Mouse (Mus musculus) spleen, adult 12 weeks (tissue): ENCODE data around the gene Camta1.
A peak's percentile ranks its signal among the peaks of the same experiment; 100 is the strongest.

Experiments used
- DNase-seq: peaks from one replicate; pipeline ENCODE4 v3.0.0; 2022; ENCODE audit warnings: low spot score

The Camta1 gene

DNA sequence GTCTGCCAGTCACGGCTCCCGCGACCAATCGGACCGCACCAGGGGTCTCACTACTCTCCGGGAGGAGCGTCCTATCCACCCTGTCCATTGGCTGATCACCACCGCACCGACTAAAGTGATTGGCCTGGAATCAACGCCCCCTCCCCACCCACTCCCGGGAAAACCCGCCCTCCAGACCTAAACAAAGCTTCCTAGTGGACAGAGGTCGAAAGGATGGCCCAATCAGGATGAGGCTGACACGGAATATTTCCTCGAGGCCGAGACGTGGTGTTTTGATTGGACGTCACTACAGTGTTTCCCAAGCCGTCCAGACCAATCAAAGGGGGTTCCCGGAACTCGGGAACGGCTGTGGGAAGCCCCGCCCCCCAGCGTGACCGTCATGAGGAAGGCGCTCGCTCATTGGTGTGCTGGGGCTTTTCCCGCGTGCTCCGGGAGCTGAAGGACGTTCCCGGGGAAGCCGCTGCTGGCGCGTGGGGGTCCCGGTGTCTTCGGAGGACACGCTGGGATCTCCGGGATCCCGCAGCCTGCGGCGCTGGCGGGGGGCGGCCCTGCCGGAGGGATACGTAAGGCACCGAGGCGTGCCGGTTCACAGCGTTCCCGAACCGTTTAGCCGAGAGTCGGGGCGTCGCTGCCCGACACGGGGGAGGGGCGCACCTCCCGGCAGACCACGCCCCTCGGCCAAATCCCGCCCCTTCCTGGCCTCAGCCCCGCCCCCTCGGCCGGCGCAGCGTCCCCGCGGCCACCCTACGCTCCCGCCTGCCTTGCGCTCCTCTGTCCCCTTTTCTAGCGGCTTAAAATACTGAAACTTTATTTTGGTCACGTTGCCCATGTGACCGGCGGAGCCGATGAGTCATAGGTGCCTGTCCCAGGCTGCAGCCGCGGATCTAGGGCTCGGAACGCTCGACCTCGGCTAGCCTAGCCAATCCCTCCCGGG is at the start of gene Camta1:
Gene Camta1, minus strand, starts transcription at position 71 of the 934 bp plus-strand sequence.
- DNase-seq = peak; percentile 99

DNA sequence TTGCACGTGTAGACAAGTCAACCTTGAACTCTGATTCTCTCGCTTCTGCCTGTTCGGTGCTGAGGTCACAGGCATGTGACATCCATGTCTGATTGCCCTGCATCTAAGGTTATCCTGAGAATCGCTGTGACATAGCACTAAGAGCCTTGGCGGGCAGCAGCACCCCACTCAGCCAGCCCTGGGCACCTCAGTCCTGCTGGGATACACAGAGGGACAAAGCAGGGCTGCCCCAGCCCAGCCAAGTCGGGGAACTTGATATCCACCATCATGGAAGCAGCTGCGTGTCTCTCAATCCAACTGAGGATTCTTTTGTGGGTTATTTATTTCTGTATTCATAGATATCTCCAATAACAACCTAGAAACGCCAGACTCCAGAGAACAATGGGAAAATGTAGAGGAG is 47.1 kb upstream of the Camta1 start:
- DNase-seq = no peak

- DNase-seq = no peak
Measured at GRCm38 (mm10) chr4:151907577-151908343, 46.1 kb upstream of the Camta1 start.

GRCm38 (mm10) chr4:151905621-151906020 is 43.9 kb upstream of the Camta1 start:
- DNase-seq = no peak

DNA sequence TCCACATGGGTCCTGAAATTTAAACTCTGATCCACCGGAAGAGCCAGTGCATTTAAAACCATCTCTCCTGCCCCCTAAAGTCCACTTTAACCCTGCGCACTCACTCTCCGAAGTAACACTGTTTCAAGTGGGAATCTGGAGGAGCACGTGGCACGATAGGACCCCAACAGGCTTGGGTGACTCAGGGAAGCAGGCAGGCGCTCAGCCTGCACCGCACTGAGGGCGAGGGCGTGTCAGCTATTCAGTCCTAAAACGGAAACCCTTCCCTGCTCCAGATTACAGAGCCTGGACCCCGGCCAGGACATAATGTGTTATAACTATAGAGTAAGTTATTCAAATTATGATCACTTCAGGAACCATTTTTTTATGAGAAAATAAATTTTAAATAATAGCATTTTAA is 42.4 kb upstream of the Camta1 start:
- no peak for DNase-seq

DNA sequence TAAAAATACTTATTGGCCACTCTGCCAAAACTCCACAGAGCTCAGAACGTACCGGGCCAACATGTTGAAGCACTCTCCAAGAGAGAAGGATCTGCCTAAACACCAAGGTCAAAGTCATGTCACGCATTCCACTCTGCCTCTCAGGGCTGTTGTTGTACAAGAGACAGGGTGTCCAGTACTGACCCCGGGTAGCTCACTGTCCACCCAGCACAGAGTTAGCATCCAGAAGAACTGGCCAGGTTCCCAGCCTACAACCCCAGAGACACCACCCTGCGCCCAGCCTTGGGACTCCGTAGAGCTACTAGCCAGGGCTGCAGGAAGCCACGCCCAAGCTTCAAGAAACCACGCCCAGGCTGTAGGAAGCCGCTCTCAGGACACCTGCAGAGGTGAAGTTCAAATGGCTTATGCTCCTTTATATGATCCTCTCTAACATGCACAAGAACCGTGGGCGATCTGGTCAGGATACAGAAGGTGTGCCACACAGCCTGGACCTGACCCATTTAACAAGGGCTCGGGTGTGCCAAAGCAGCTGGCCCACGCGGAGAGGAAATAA is 41.1 kb upstream of the Camta1 start:
- no peak for DNase-seq

- no peak for DNase-seq
Measured at GRCm38 (mm10) chr4:151902046-151902688, 40.5 kb upstream of the Camta1 start.

DNA sequence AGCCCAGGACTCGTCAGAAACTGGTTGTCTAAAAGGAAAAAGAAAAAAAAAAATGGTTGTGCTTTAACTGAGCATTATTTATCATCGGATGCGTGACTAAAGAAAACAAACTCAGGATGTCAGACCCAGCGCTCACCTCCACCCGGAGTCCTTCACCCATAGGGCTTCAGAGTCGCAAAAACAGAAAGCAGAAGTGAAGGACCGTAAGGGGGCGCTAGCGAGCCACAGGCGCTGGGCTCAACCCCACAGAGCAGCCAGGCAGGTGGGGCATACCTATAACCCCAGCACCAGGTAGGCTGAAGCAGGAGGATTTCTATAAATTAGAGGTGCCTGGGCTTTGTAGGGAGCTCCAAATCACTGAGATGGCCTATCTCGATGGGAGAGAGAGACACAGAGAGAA is 39.7 kb upstream of the Camta1 start:
- DNase-seq = peak; percentile 14

DNA sequence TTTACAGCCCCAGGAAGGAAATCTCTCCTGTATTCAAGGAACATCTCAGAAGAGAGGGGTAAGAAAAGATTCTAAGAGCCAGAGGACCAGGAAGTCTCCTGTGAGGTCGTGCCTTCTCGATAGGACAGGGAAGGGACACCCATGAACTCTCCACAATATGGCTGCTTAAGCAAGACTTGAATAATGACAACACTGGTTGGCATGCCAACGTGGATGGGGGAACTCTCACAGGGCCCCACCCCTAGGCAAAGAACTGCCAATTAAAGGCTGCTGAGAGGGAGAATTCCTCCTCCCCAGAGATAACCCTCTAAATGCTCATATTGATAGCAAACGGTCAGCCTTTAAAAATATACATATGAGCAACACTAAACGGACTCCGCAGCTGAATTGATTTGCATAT is 39.1 kb upstream of the Camta1 start:
- DNase-seq = no peak

- DNase-seq = no peak
Measured at GRCm38 (mm10) chr4:151899707-151900384, 38.2 kb upstream of the Camta1 start.

DNA sequence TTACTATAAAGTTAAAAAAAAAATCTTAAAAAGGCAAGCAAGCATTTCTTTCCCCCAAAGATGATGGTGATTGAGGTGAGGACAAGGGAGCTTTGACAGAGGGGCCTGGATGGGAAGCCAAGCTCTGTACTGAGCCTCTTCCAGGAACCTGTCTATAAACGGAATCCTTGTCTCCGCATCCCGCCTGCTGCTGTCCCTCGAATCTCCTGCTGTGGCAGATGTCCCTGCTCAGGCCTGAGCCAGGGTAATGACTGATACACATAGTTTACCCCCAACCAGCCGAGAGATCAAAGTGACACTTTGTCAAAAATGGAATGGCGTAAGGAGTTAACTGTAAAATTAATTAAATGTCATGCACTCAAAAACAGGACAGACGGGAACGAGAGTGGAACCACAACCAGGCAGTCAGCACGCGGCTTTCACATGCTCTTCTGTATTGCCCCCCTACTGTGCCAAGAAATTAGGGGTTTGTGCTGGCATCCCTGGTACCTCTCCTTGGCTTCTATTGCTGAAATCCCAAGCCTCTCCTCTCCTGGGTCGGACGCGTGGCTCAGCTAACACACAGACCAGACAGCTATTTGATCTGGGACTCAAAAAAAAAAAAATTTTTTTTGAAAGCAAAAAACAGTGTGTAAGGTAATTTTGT is 37.0 kb upstream of the Camta1 start:
- DNase-seq = no peak

GRCm38 (mm10) chr4:151897069-151897617 is 35.5 kb upstream of the Camta1 start:
- no peak for DNase-seq

DNA sequence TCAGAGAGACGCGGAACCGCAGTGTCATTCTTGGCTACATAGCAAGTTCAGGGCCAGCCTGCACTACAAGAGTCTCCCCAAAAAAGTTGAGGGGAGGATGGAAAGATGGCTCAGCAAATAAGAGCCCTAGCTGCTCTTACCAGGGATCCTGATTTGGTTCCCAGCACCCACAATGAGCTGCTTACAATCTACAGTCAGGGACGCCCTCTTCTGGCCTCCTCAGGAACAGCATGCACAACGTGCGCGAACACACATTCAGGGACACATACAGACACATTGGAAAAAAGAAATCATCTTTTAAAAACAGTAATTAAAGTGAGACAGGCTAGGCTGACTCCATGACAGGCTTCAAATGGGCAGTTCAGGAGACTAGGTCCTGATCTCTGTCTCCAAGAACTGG is 33.9 kb upstream of the Camta1 start:
- DNase-seq = no peak

DNA sequence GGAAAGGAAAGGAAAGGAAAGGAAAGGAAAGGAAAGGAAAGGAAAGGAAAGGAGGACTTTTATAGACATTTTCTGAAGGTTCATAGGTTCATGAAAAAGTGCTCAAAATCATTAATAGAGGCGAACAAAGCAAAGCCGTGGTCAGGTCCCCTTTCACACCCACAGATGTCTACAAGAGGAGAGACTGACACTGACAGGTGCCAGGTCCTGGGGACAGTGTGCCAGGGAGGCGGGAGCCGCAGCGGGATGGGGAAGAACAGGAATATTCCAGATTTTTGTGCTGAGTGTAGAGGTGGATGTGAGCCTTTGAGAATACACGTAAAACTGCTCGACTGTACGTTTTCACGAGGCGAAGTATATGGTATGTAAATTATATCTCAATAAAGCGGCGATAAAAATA is 33.2 kb upstream of the Camta1 start:
- no peak for DNase-seq

DNA sequence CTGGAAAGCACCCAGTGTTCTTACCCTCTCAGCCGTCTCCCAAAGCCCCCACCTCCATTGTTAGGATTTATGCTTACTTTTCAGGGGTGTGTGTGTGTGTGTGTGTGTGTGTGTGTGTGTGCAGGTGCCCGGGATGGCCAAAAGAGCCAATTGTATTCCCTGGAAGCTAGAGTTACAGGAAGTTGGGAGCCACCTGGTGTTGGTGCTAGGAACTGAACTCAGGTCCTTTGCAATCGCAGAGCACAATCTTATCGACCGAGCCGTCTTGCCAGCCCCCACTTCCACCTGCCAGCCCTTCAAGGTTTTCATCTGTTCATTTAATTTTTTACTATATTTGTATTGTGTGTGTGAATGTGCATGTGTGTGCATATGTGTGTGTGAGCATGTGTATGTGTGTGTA is 31.6 kb upstream of the Camta1 start:
- DNase-seq = no peak

GRCm38 (mm10) chr4:151881590-151881989 is 19.9 kb upstream of the Camta1 start:
- DNase-seq = no peak

GRCm38 (mm10) chr4:151880044-151880690 is 18.5 kb upstream of the Camta1 start:
- DNase-seq = no peak

DNA sequence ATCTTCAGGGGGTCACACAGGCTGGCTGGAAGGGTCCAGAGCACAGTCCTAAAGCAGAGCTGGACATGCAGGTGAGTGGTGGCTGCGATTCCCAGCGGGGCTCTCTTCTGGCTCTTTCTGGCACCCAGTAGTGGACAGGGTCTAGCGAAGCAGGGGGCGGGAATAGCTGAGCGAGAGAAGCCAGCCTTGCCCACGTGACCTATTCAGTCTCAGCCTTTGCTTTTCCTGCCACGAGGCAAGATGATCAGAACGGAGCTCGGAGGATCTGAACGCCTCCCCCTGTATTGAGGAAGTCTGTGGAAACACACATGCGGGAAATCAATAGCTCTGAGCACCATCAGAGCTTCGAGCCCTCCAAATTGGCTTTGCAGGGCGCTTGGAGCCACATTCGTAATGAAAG is 14.7 kb upstream of the Camta1 start:
- no peak for DNase-seq

DNA sequence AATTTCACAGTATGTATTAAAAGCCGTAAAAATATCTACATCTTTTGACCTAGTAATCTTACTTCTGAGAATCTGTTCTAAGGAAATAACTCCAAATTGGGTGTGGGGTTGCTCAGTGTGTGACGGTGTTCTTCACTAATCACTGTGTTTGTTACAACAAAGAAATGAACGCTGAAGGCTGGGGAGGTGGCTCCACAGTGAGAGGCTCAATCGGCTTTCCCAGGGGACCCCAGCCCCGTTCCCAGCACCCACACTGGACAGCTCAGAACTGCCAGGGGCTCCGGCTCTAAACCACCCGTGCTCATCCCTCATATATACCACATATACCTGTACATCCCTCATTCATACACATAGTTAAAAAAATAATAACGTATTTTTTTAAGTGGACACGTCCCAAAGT is 1.8 kb upstream of the Camta1 start:
- no peak for DNase-seq

GRCm38 (mm10) chr4:151861471-151861805 is 238 bp downstream of the Camta1 start:
- DNase-seq = no peak
